Mouse (Mus musculus) embryonic fibroblast, embryonic 13.5 days (primary cell): Measurements from ENCODE around the gene H2-M3. TPM values are rescaled to one million over a fixed set of nuclear protein-coding genes. Genes with fewer than 3 reads are reported as not detected.
"Not testable (repeated sequence)": the region's sequence is repeated elsewhere in the genome, so short reads cannot be mapped to it uniquely, and the experiment has no call there.

ENCODE experiments used
- H3K27ac ChIP-seq: 2 replicates; pipeline ENCODE4 v1.5.1; 2012; ENCODE audit warnings: low read length, control low read depth, inconsistent platforms; ENCODE audit not compliant: insufficient read depth
- H3K4me1 ChIP-seq: 2 replicates; pipeline ENCODE4 v1.6.1; 2011; ENCODE audit warnings: low read length; ENCODE audit not compliant: control insufficient read depth, insufficient read depth
- H3K4me3 ChIP-seq: 2 replicates; pipeline ENCODE4 v1.5.1; 2011; ENCODE audit warnings: mild to moderate bottlenecking, control low read depth, low read length; ENCODE audit not compliant: insufficient read depth
- CTCF ChIP-seq: IDR thresholded peaks from 2 replicates; pipeline ENCODE4 v1.5.1; 2011; ENCODE audit warnings: mild to moderate bottlenecking, control low read depth, low read length, moderate library complexity, borderline replicate concordance; ENCODE audit not compliant: insufficient read depth
- POLR2A ChIP-seq: IDR thresholded peaks from 2 replicates; pipeline ENCODE4 v1.6.1; 2011; ENCODE audit warnings: low read depth, mild to moderate bottlenecking, control low read depth, low read length, moderate library complexity
- polyA plus RNA-seq: library from polyadenylated mRNA; stranded (reverse); fragments of >200 nt; gene quantifications from 2 replicates; pipeline ENCODE4 v1.2.4, GENCODE M21; 2011; ENCODE audit warnings: low read depth; ENCODE audit not compliant: missing spikeins, insufficient read length

The H2-M3 gene
- polyA plus RNA-seq, result 5.3 and 5.7 TPM in 2 replicates

- TF ChIP-seq CTCF (no peak), POLR2A (no peak)
- no peak within 1 kb of the TSS for H3K27ac ChIP-seq
Measured at GRCm38 (mm10) chr17:37270058-37270701, at the start of gene H2-M3. TSS of gene H2-M3 (plus strand) at chr17:37270220.

GRCm38 (mm10) chr17:37221879-37222278 is 48.1 kb upstream of the H2-M3 start:
- TF ChIP-seq CTCF (no peak), POLR2A (no peak)
- Histone ChIP-seq H3K4me3 (no peak overlapping the region), H3K27ac (no peak overlapping the region), H3K4me1 (no peaks in the 10 kb centered on the region)

More at GRCm38 (mm10) chr17:37270058-37270701, at the start of gene H2-M3:
- Histone ChIP-seq H3K4me1 (peaks cover 2% of the 10 kb centered on the region; the same call in 1 of the 2 replicates), H3K4me3 (peak within 1 kb of the TSS; percentile 95)

- H3K27ac ChIP-seq, H3K4me3 ChIP-seq, H3K4me1 ChIP-seq: not testable (repeated sequence)
Measured at GRCm38 (mm10) chr17:37237230-37237629, 32.8 kb upstream of the H2-M3 start, which contains the start of gene Olfr97. TSS of gene Olfr97 (minus strand) at chr17:37237330.

- Histone ChIP-seq H3K4me1 (no peaks in the 10 kb centered on the region), H3K4me3 (no peak overlapping the region), H3K27ac (no peak overlapping the region)
- TF ChIP-seq CTCF (no peak), POLR2A (no peak)
Measured at GRCm38 (mm10) chr17:37242198-37242597, 27.8 kb upstream of the H2-M3 start.

GRCm38 (mm10) chr17:37246715-37247114 is 23.3 kb upstream of the H2-M3 start:
- Histone ChIP-seq H3K4me3 (no peak overlapping the region), H3K4me1 (no peaks in the 10 kb centered on the region), H3K27ac (no peak overlapping the region)
- TF ChIP-seq CTCF (no peak), POLR2A (no peak)

GRCm38 (mm10) chr17:37249460-37249859 is 20.6 kb upstream of the H2-M3 start:
- Histone ChIP-seq H3K4me3 (no peak overlapping the region), H3K4me1 (no peaks in the 10 kb centered on the region), H3K27ac (no peak overlapping the region)
- TF ChIP-seq POLR2A (no peak), CTCF (no peak)

GRCm38 (mm10) chr17:37250544-37250943 is 19.5 kb upstream of the H2-M3 start:
- Histone ChIP-seq H3K4me1 (no peaks in the 10 kb centered on the region), H3K27ac (no peak overlapping the region), H3K4me3 (no peak overlapping the region)
- TF ChIP-seq CTCF, result peak; percentile 58; the same call in 1 of the 2 replicates
- TF ChIP-seq POLR2A, result no peak

GRCm38 (mm10) chr17:37263626-37264025 is 6.4 kb upstream of the H2-M3 start, which contains the start of gene Olfr98:
TSS of gene Olfr98 (minus strand) at chr17:37263749.
- H3K4me3 ChIP-seq, result no peak within 1 kb of the TSS
- no peak within 1 kb of the TSS for H3K27ac ChIP-seq
- TF ChIP-seq POLR2A, result no peak
- TF ChIP-seq CTCF, result no peak
- no peaks in the 10 kb centered on the region for H3K4me1 ChIP-seq

- Histone ChIP-seq H3K4me3 (peak overlapping the region; percentile 95), H3K4me1 (peaks cover 5% of the 10 kb centered on the region), H3K27ac (no peak overlapping the region)
- TF ChIP-seq POLR2A (no peak), CTCF (no peak)
Measured at GRCm38 (mm10) chr17:37270702-37271092, 677 bp downstream of the H2-M3 start.

- Histone ChIP-seq H3K4me1 (peaks cover 5% of the 10 kb centered on the region), H3K4me3 (no peak overlapping the region), H3K27ac (no peak overlapping the region)
- TF ChIP-seq POLR2A, result no peak
- TF ChIP-seq CTCF, result no peak
Measured at GRCm38 (mm10) chr17:37275626-37276248, 5.7 kb downstream of the H2-M3 start.

GRCm38 (mm10) chr17:37276573-37276972 is 6.6 kb downstream of the H2-M3 start:
- H3K4me3 ChIP-seq, result no peak overlapping the region
- TF ChIP-seq POLR2A, result no peak
- TF ChIP-seq CTCF, result no peak
- H3K27ac ChIP-seq, result no peak overlapping the region
- peaks cover 3% of the 10 kb centered on the region; the same call in 1 of the 2 replicates for H3K4me1 ChIP-seq
